Comparison of ENCODE assay signal across 20 mouse cellular contexts in genomic region chr2:58551866-58552265, GRCm38 (mm10). TPM values are rescaled to one million over a fixed set of nuclear protein-coding genes. Genes with fewer than 3 reads are reported as not detected.
DNase-seq lines count a peak whose midpoint lies in the region; ATAC-seq and TF ChIP-seq lines count a peak whose summit lies in the region.
"Had no signal": no experiment of that assay in that cellular context is flagged by ENCODE, and none has a peak within 500 bp of the region (broad histone marks: within the 10 kb centered on the region; RNA-seq: fewer than 3 reads in every experiment).

No protein-coding gene starts in this region.

- in situ Hi-C loops in ES-E14 (cut with MboI; ENCODE audit: low sequenced_read_pairs in 2 of 2, unreplicated experiment in 2 of 2): no loop called here

- 0 out of 2 replicates have a peak overlapping the region, but pooled peaks have one; percentile 12 for H3K9ac ChIP-seq in heart, embryonic 11.5 days (ENCODE audit: low read depth, low read length)
- no peak overlapping the region for H3K9ac ChIP-seq in kidney, embryonic 14.5 days (ENCODE audit: low read depth, low read length)
- H3K9ac ChIP-seq in ES-E14 (ENCODE audit: insufficient read depth, low read depth, low read length, poor library complexity, severe bottlenecking): no peak overlapping the region
- H3K9ac ChIP-seq in liver, embryonic 12.5 days: no peak overlapping the region
- H3K9ac ChIP-seq: hindbrain, embryonic 13.5 days; limb, embryonic 15.5 days had no signal

- H3K4me1 ChIP-seq in heart, embryonic 11.5 days (ENCODE audit: control insufficient read depth, insufficient read depth, low read length): peaks cover 54% of the 10 kb centered on the region
- peaks cover 37% of the 10 kb centered on the region for H3K4me1 ChIP-seq in kidney, embryonic 14.5 days (ENCODE audit: control insufficient read depth, insufficient read depth, low read length)
- H3K4me1 ChIP-seq in ES-E14 (ENCODE audit: control insufficient read depth in 2 of 2, insufficient read depth in 2 of 2, low read length in 2 of 2, poor library complexity in 1 of 2): peaks cover 0 to 11% of the 10 kb centered on the region in 2 experiments; a peak in 2 of 4 replicates
- H3K4me1 ChIP-seq in liver, embryonic 12.5 days: peaks cover 38% of the 10 kb centered on the region

- no peak for ATAC-seq in heart, embryonic 11.5 days (replicated peaks; ENCODE audit: insufficient number of reproducible peaks, low FRiP score, low TSS enrichment)
- ATAC-seq in kidney, embryonic 14.5 days (ENCODE audit: low FRiP score, low TSS enrichment): peak; percentile 34; the same call in 1 of the 2 replicates
- no peak for ATAC-seq in liver, embryonic 12.5 days
- ATAC-seq: intestine, postnatal 0 days; Patski had no signal

- no peak overlapping the region for H3K27ac ChIP-seq in heart, embryonic 11.5 days (ENCODE audit: low read depth, low read length)
- H3K27ac ChIP-seq in kidney, embryonic 14.5 days (ENCODE audit: low read depth, low read length): no peak overlapping the region
- H3K27ac ChIP-seq in ES-E14 (ENCODE audit: insufficient read depth, low read depth, low read length, poor library complexity, severe bottlenecking): no peak overlapping the region
- H3K27ac ChIP-seq in liver, embryonic 12.5 days: peak overlapping the region; percentile 64; the same call in 1 of the 2 replicates
- H3K27ac ChIP-seq: gastrocnemius, adult 2 months; hindbrain, embryonic 13.5 days; limb, embryonic 15.5 days had no signal

- no peaks in the 10 kb centered on the region for H3K27me3 ChIP-seq in heart, embryonic 11.5 days (ENCODE audit: control insufficient read depth, insufficient read depth, low read length)
- H3K27me3 ChIP-seq in kidney, embryonic 14.5 days (ENCODE audit: control insufficient read depth, insufficient read depth, low read length): no peaks in the 10 kb centered on the region
- no peaks in the 10 kb centered on the region for H3K27me3 ChIP-seq in liver, embryonic 12.5 days (replicated peaks)
- H3K27me3 ChIP-seq: hindbrain, embryonic 13.5 days; limb, embryonic 15.5 days; Patski had no signal

- WGBS in heart, embryonic 11.5 days (ENCODE audit: insufficient replicate concordance): 30% methylated on average over 6 of the region's 6 CpGs
- WGBS in kidney, embryonic 14.5 days: 29% methylated on average over 6 of the region's 6 CpGs
- WGBS in liver, embryonic 12.5 days (ENCODE audit: insufficient replicate concordance): 45% methylated on average over 6 of the region's 6 CpGs

- H3K4me3 ChIP-seq in heart, embryonic 11.5 days (ENCODE audit: low read depth, low read length): no peak overlapping the region
- H3K4me3 ChIP-seq in kidney, embryonic 14.5 days (ENCODE audit: low read length): no peak overlapping the region
- no peak overlapping the region for H3K4me3 ChIP-seq in ES-E14 (ENCODE audit: insufficient read depth in 1 of 2, low read depth in 1 of 2, low read length in 2 of 2, poor library complexity in 1 of 2, severe bottlenecking in 1 of 2)
- H3K4me3 ChIP-seq in liver, embryonic 12.5 days: no peak overlapping the region
- H3K4me3 ChIP-seq: erythroblast, embryonic 14.5 days; gastrocnemius, adult 2 months; hindbrain, embryonic 13.5 days; limb, embryonic 15.5 days had no signal

- H3K4me2 ChIP-seq in heart, embryonic 11.5 days: no peak overlapping the region
- no peak overlapping the region for H3K4me2 ChIP-seq in kidney, embryonic 14.5 days (replicated peaks; ENCODE audit: low read depth, low read length)
- H3K4me2 ChIP-seq in liver, embryonic 12.5 days: peak overlapping the region; percentile 3
- H3K4me2 ChIP-seq: hindbrain, embryonic 13.5 days; limb, embryonic 15.5 days had no signal

- intact Hi-C loops in heart, postnatal 36 days (cut with DNase I): no loop called here

- no peaks in the 10 kb centered on the region for H3K9me3 ChIP-seq in heart, embryonic 11.5 days (replicated peaks; ENCODE audit: control insufficient read depth, low read length)
- H3K9me3 ChIP-seq in kidney, embryonic 14.5 days (ENCODE audit: control insufficient read depth, low read length): no peaks in the 10 kb centered on the region
- H3K9me3 ChIP-seq in ES-E14 (ENCODE audit: control insufficient read depth, insufficient read depth, low read depth, low read length): no peaks in the 10 kb centered on the region
- H3K9me3 ChIP-seq in liver, embryonic 12.5 days (replicated peaks): no peaks in the 10 kb centered on the region
- H3K9me3 ChIP-seq: hindbrain, embryonic 13.5 days; limb, embryonic 15.5 days had no signal

- no peaks in the 10 kb centered on the region for H3K36me3 ChIP-seq in heart, embryonic 11.5 days (ENCODE audit: control insufficient read depth, insufficient read depth, low read length)
- H3K36me3 ChIP-seq in kidney, embryonic 14.5 days (ENCODE audit: control insufficient read depth, insufficient read depth, low read length): no peaks in the 10 kb centered on the region
- no peaks in the 10 kb centered on the region for H3K36me3 ChIP-seq in ES-E14 (ENCODE audit: control insufficient read depth, insufficient read depth, low read length, poor library complexity, severe bottlenecking)
- no peaks in the 10 kb centered on the region for H3K36me3 ChIP-seq in liver, embryonic 12.5 days
- H3K36me3 ChIP-seq: hindbrain, embryonic 13.5 days; limb, embryonic 15.5 days had no signal

- no peak for DNase-seq in heart, postnatal 36 days
- DNase-seq in kidney, adult 9 months: no peak
- peak; percentile 55 for DNase-seq in ES-E14 (ENCODE audit: low read depth, low spot score)
- no peak for DNase-seq in adrenal gland, adult 2 months
- no peak for DNase-seq in cerebellum, adult 9-10 months
- DNase-seq: B cell, adult 2 months; cerebellum, postnatal 10 days; gastrocnemius, adult 2 months; kidney, postnatal 4 days; retina, postnatal 1 day; right cerebral cortex, postnatal 4 days; thymus, postnatal 25 days had no signal

TF ChIP-seq in ES-E14, 5 proteins besides CTCF, POLR2A, EP300 and RAD21:
- TF ChIP-seq ZNF384 (IDR thresholded peaks at IDR 0.05; ENCODE audit: low read depth, low read length): no peak
- no peak for TF ChIP-seq CHD2 (IDR thresholded peaks at IDR 0.05; ENCODE audit: low read depth, low read length)
- no peak for TF ChIP-seq ZC3H11A (IDR thresholded peaks at IDR 0.05; ENCODE audit: borderline replicate concordance, low read depth, low read length)
- no peak for TF ChIP-seq MAFK (IDR thresholded peaks at IDR 0.05; ENCODE audit: insufficient read depth, low read depth, low read length)
- TF ChIP-seq HCFC1 (IDR thresholded peaks at IDR 0.05; ENCODE audit: borderline replicate concordance, insufficient read depth, low read length): no peak

RNA-seq across cellular contexts. Expression of gene Acvr1, which starts 15.1 kb away (rescaled TPM):
- polyA plus RNA-seq in heart, embryonic 11.5 days (2014; fragmentation: Nextera tagmentation; extraction: Ambion mirVana): 11.8 and 12.9 TPM in 2 replicates
- 10 to 100 TPM; 16.0 to 16.8 TPM for total RNA-seq in heart, postnatal 36 days (2021)
- polyA plus RNA-seq in kidney, embryonic 14.5 days (2014; fragmentation: Nextera tagmentation; extraction: Ambion mirVana): 7.0 and 7.9 TPM in 2 replicates
- total RNA-seq in ES-E14 (2012; rRNA removed): 6.6 and 8.0 TPM in 2 replicates
- 3.4 and 3.8 TPM in 2 replicates for polyA plus RNA-seq in liver, embryonic 12.5 days (2016; fragmentation: Nextera tagmentation; extraction: Ambion mirVana)
- total RNA-seq in adrenal gland, adult 2 months (2021): 10 to 100 TPM; 34.1 to 40.5 TPM
- 6.9 and 8.6 TPM in 2 replicates for polyA plus RNA-seq in adrenal gland, adult 2 months (2012; rRNA removed)
- polyA plus RNA-seq: erythroblast, embryonic 14.5 days had no signal

RNA-seq across cellular contexts. Expression of gene Upp2, which starts 15.2 kb away (rescaled TPM):
- 8.4 and 8.6 TPM in 2 replicates for polyA plus RNA-seq in heart, embryonic 11.5 days (2014; fragmentation: Nextera tagmentation; extraction: Ambion mirVana)
- 1 to 10 TPM; 2.7 to 5.0 TPM for total RNA-seq in heart, postnatal 36 days (2021)
- 5.9 and 10.1 TPM in 2 replicates for polyA plus RNA-seq in kidney, embryonic 14.5 days (2014; fragmentation: Nextera tagmentation; extraction: Ambion mirVana)
- 0.63 and 0.67 TPM in 2 replicates for total RNA-seq in ES-E14 (2012; rRNA removed)
- polyA plus RNA-seq in liver, embryonic 12.5 days (2016; fragmentation: Nextera tagmentation; extraction: Ambion mirVana): 1.8 and 2.6 TPM in 2 replicates
- 10 to 100 TPM; 14.5 to 16.7 TPM for total RNA-seq in adrenal gland, adult 2 months (2021)
- 7.5 and 11.3 TPM in 2 replicates for polyA plus RNA-seq in adrenal gland, adult 2 months (2012; rRNA removed)
- polyA plus RNA-seq: erythroblast, embryonic 14.5 days had no signal
